Mouse (Mus musculus) heart, embryonic 11.5 days (tissue): ENCODE measurements around the gene Lipc. TPM values are rescaled to one million over a fixed set of nuclear protein-coding genes. Genes with fewer than 3 reads are reported as not detected.

ENCODE experiments used
- ATAC-seq: fragments of 200-750 bp; cut with Nextera tagmentation; replicated peaks from 2 replicates; pipeline ENCODE4 v1.8.0; 2017; ENCODE audit warnings: moderate library complexity; ENCODE audit not compliant: insufficient number of reproducible peaks, low FRiP score, low TSS enrichment
- H3K27ac ChIP-seq: fragments of 300-500 bp; sonication (generic); 2 replicates; pipeline ENCODE4 v1.5.1; 2014; ENCODE audit warnings: mild to moderate bottlenecking, low read depth, low read length
- H3K27me3 ChIP-seq: fragments of 300-500 bp; sonication (generic); 2 replicates; pipeline ENCODE4 v1.6.1; 2014; ENCODE audit warnings: mild to moderate bottlenecking, low read length, mixed read lengths; ENCODE audit not compliant: control insufficient read depth, insufficient read depth
- H3K36me3 ChIP-seq: fragments of 300-500 bp; sonication (generic); 2 replicates; pipeline ENCODE4 v1.6.1; 2014; ENCODE audit warnings: mild to moderate bottlenecking, low read length, moderate library complexity, mixed read lengths; ENCODE audit not compliant: control insufficient read depth, insufficient read depth
- H3K4me1 ChIP-seq: fragments of 300-500 bp; sonication (generic); 2 replicates; pipeline ENCODE4 v1.6.1; 2014; ENCODE audit warnings: low read length; ENCODE audit not compliant: control insufficient read depth, insufficient read depth
- H3K4me2 ChIP-seq: fragments of 300-500 bp; sonication (generic); 2 replicates; pipeline ENCODE4 v1.6.1; 2014; ENCODE audit warnings: mild to moderate bottlenecking, moderate library complexity
- H3K4me3 ChIP-seq: fragments of 300-500 bp; sonication (generic); 2 replicates; pipeline ENCODE4 v1.5.1; 2014; ENCODE audit warnings: low read depth, low read length
- H3K9ac ChIP-seq: fragments of 300-500 bp; sonication (generic); 2 replicates; pipeline ENCODE4 v1.6.1; 2014; ENCODE audit warnings: mild to moderate bottlenecking, low read depth, low read length, moderate library complexity
- H3K9me3 ChIP-seq: fragments of 300-500 bp; sonication (generic); replicated peaks from 2 replicates; pipeline ENCODE4 v1.6.1; 2016; ENCODE audit warnings: low read length; ENCODE audit not compliant: control insufficient read depth
- WGBS: fragments of 180-500 bp; shearing (Covaris S2); extraction: QIAGEN DNeasy Blood & Tissue Kit; methylation state at CpG from one replicate; pipeline ENCODE4 v1.1.7; 2014; ENCODE audit not compliant: insufficient replicate concordance; 5-methylcytosine and 5-hydroxymethylcytosine counted together
- polyA plus RNA-seq: library from polyadenylated mRNA; unstranded; fragments of >200 nt; fragmentation: Nextera tagmentation; extraction: Ambion mirVana; gene quantifications from 2 replicates; pipeline ENCODE4 v1.2.1, GENCODE M21; 2014

Gene Lipc
- polyA plus RNA-seq, 1 experiment from 2014 or later, result 0.56 TPM

DNA sequence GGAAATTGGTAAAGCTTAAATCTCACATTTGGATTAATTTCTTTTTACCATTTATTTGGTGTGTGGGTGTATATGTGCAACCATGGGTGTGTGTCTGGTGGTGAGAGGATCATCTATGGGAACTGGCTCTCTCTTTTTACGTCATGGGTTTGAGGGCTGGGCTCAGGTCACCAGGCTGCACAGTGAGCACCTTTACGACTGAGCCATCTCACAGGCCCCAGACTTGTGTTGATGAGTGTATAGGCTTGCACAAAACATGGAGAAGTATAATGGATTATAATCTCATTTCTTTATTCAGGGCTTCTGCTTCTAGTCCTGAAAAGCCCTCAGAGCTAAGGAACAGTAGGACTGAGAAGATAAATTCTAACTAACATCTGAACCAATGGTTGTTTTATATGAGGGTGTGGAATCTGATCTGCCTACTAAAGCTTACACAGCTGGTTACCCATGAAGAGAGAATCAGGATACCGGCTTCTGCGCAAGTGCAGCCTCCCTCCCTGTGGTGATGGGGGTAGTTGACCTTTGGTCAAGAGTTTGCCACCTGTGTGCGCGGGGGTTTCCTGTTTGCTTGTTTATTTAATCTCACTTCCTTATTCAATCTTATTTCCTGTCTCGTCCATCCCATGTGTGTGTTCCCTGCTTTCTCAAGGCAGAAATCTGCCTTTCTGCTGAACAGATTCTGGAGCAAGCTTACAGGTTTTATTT, 122.1 kb downstream of the Lipc start:
- no peaks in the 10 kb centered on the region for H3K27me3 ChIP-seq
- no peak for ATAC-seq
- H3K9me3 ChIP-seq, result no peaks in the 10 kb centered on the region
- no peak overlapping the region for H3K27ac ChIP-seq
- no peak overlapping the region for H3K4me2 ChIP-seq
- no peak overlapping the region for H3K9ac ChIP-seq
- no peaks in the 10 kb centered on the region for H3K36me3 ChIP-seq
- H3K4me3 ChIP-seq, result no peak overlapping the region
- H3K4me1 ChIP-seq, result peaks cover 11% of the 10 kb centered on the region
- 64% methylated on average over 7 of the region's 7 CpGs for WGBS

DNA sequence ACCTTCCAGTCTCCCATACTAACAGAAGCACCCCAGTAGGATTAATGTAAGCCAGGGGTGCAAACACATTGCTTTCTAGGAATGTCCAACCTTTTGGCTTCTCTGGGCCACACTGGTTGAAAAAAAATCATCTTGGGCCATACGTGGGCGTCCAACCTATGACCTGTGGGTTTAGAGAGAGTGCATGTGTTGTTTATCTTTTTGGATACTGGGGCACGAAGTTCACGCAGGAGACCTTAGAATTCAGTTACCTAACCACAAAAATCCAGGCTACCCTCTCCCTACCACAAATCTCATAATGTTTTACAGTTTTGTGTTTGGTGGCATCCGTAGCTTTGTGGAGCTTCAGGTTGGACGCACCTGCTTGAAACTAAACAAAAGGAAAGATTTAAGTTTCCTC, 124.1 kb downstream of the Lipc start:
- no peak overlapping the region for H3K27ac ChIP-seq
- H3K27me3 ChIP-seq, result no peaks in the 10 kb centered on the region
- H3K4me3 ChIP-seq, result no peak overlapping the region
- no peak for ATAC-seq
- H3K9ac ChIP-seq, result no peak overlapping the region
- H3K9me3 ChIP-seq, result no peaks in the 10 kb centered on the region
- no peaks in the 10 kb centered on the region for H3K36me3 ChIP-seq
- WGBS, result 87% methylated on average over 6 of the region's 6 CpGs
- no peak overlapping the region for H3K4me2 ChIP-seq
- H3K4me1 ChIP-seq, result no peaks in the 10 kb centered on the region

DNA sequence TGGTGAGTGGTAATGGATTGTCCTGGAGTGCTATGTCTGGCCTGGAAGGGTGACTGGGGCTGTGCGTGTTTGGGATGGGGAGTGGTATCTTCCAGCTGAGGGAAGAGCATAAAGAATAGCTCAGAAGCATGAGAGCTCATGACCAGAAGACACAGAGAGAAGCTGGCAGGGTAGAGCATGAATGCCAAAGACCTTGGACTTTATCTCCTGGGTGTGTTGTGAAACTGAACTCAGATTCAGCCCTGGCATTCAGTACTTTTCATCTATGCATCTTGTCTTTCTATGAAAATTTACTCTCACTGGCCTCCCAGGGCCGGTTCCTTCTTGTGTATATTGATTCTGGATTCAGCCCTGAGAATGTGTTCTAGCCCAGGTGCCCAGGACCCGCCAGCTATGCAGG, 127.9 kb downstream of the Lipc start:
- no peaks in the 10 kb centered on the region for H3K36me3 ChIP-seq
- H3K9me3 ChIP-seq, result no peaks in the 10 kb centered on the region
- H3K27ac ChIP-seq, result no peak overlapping the region
- H3K27me3 ChIP-seq, result no peaks in the 10 kb centered on the region
- WGBS, result 82% methylated on average over 3 of the region's 3 CpGs
- H3K4me2 ChIP-seq, result no peak overlapping the region
- ATAC-seq, result no peak
- no peaks in the 10 kb centered on the region for H3K4me1 ChIP-seq
- H3K4me3 ChIP-seq, result no peak overlapping the region
- no peak overlapping the region for H3K9ac ChIP-seq

GRCm38 (mm10) chr9:70818739-70819138, 133.3 kb downstream of the Lipc start:
- Histone ChIP-seq H3K36me3 (no peaks in the 10 kb centered on the region), H3K9me3 (no peaks in the 10 kb centered on the region), H3K4me2 (no peak overlapping the region), H3K27me3 (no peaks in the 10 kb centered on the region), H3K4me3 (no peak overlapping the region), H3K9ac (no peak overlapping the region), H3K27ac (no peak overlapping the region), H3K4me1 (peaks cover 7% of the 10 kb centered on the region)
- 83% methylated on average over 14 of the region's 14 CpGs for WGBS
- ATAC-seq, result no peak

DNA sequence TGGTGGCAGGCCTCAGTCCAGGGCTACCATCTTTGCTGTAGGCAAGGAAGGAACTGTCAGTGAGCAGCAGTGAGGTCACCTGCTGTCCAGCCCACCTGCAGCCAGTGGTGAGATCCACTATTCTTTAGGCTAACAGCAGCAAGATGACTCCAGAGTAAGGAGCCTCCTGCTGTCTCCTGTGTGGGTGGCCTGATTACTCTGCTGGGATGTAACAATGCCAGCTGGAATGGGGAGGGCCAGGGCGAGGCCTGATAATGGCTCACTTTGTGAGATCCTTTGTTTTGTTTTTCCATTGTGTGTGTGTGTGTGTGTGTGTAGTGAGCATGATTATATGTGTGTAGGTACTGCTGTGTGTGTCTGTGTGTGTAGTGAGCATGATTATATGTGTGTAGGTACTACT, 134.6 kb downstream of the Lipc start:
- Histone ChIP-seq H3K4me2 (no peak overlapping the region), H3K9me3 (no peaks in the 10 kb centered on the region), H3K4me1 (peaks cover 9% of the 10 kb centered on the region), H3K9ac (no peak overlapping the region), H3K27ac (no peak overlapping the region), H3K27me3 (no peaks in the 10 kb centered on the region), H3K4me3 (no peak overlapping the region), H3K36me3 (no peaks in the 10 kb centered on the region)
- 70% methylated on average over 1 of the region's 1 CpGs for WGBS
- no peak for ATAC-seq

DNA sequence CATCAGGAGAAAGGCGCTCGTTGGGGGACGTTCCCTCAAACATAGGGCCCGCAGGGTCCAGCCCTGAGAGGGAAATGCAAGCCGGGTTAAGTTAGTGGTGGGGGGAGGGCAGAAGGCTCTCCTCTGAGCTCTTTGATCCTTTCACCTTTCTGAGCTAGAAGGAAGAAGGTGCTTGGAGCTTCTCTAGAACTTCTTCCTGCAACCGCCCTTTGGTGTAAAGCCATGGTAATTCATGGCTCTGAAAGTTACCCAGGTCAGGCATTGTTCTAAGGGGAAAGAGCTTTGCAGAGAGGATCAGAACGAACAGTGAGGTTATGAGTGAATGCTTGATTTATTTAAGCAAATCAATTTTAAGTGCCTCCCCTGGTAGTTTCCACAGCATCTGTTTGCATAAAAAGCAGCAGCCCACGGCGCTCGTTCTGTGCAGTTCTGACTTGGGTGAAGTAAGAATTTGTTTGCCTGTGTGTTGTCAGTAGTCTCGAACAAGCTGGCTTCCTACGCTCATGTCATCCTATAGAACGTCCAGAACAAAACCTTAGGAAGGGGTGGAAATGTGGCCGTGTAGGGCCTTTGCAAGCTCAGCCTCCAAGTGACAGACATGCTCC, 135.2 kb downstream of the Lipc start:
- peaks cover 9% of the 10 kb centered on the region for H3K4me1 ChIP-seq
- H3K4me3 ChIP-seq, result no peak overlapping the region
- no peak overlapping the region for H3K27ac ChIP-seq
- ATAC-seq, result no peak
- 73% methylated on average over 14 of the region's 14 CpGs for WGBS
- no peak overlapping the region for H3K9ac ChIP-seq
- no peaks in the 10 kb centered on the region for H3K27me3 ChIP-seq
- H3K4me2 ChIP-seq, result no peak overlapping the region
- H3K9me3 ChIP-seq, result no peaks in the 10 kb centered on the region
- no peaks in the 10 kb centered on the region for H3K36me3 ChIP-seq

- H3K27ac ChIP-seq, result no peak overlapping the region
- no peaks in the 10 kb centered on the region for H3K36me3 ChIP-seq
- no peak for ATAC-seq
- H3K27me3 ChIP-seq, result no peaks in the 10 kb centered on the region
- no peak overlapping the region for H3K9ac ChIP-seq
- no peaks in the 10 kb centered on the region for H3K9me3 ChIP-seq
- WGBS, result 88% methylated on average over 12 of the region's 12 CpGs
- H3K4me1 ChIP-seq, result peaks cover 19% of the 10 kb centered on the region
- no peak overlapping the region for H3K4me3 ChIP-seq
- H3K4me2 ChIP-seq, result no peak overlapping the region
Measured at GRCm38 (mm10) chr9:70812551-70812950, 139.5 kb downstream of the Lipc start.

DNA sequence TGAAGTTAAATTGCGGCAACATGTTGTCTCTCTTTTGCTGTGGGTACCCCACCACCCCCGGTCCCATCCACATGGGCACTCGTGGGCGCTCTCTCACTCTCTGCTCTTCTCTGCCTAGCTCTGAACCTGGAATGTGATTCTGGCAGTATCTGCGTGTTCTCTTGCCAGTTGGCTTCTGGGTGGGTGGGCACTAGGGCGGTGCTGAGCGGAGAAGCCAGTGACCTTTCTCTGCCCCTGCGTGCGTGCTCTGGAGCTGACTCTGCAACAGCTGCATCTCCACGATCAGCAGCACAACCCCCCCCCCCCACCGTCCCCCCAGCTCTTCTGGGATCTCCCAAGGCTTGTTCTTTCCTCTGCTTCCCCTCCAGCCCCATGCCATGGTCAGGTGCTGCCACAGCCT, 144.3 kb downstream of the Lipc start:
- no peaks in the 10 kb centered on the region for H3K9me3 ChIP-seq
- no peak for ATAC-seq
- H3K4me1 ChIP-seq, result peaks cover 12% of the 10 kb centered on the region
- H3K27me3 ChIP-seq, result no peaks in the 10 kb centered on the region
- H3K4me2 ChIP-seq, result no peak overlapping the region
- H3K27ac ChIP-seq, result no peak overlapping the region
- 68% methylated on average over 11 of the region's 11 CpGs for WGBS
- H3K36me3 ChIP-seq, result no peaks in the 10 kb centered on the region
- H3K4me3 ChIP-seq, result no peak overlapping the region
- H3K9ac ChIP-seq, result no peak overlapping the region

- H3K4me1 ChIP-seq, result peaks cover 7% of the 10 kb centered on the region
- H3K36me3 ChIP-seq, result no peaks in the 10 kb centered on the region
- no peak for ATAC-seq
- no peak overlapping the region for H3K4me3 ChIP-seq
- H3K9me3 ChIP-seq, result no peaks in the 10 kb centered on the region
- no peak overlapping the region for H3K27ac ChIP-seq
- no peaks in the 10 kb centered on the region for H3K27me3 ChIP-seq
- H3K9ac ChIP-seq, result no peak overlapping the region
- WGBS, result 56% methylated on average over 1 of the region's 1 CpGs
- H3K4me2 ChIP-seq, result no peak overlapping the region
Measured at GRCm38 (mm10) chr9:70806069-70806468, 146.0 kb downstream of the Lipc start.
